Mouse (Mus musculus): Measurements from ENCODE around the gene Retsat. TPM values are rescaled to one million over a fixed set of nuclear protein-coding genes. Genes with fewer than 3 reads are reported as not detected.

The Retsat gene
- polyA plus RNA-seq (2012; ENCODE audit: insufficient read depth, low replicate concordance) = 7.6 and 25.6 TPM in 2 replicates

DNA sequence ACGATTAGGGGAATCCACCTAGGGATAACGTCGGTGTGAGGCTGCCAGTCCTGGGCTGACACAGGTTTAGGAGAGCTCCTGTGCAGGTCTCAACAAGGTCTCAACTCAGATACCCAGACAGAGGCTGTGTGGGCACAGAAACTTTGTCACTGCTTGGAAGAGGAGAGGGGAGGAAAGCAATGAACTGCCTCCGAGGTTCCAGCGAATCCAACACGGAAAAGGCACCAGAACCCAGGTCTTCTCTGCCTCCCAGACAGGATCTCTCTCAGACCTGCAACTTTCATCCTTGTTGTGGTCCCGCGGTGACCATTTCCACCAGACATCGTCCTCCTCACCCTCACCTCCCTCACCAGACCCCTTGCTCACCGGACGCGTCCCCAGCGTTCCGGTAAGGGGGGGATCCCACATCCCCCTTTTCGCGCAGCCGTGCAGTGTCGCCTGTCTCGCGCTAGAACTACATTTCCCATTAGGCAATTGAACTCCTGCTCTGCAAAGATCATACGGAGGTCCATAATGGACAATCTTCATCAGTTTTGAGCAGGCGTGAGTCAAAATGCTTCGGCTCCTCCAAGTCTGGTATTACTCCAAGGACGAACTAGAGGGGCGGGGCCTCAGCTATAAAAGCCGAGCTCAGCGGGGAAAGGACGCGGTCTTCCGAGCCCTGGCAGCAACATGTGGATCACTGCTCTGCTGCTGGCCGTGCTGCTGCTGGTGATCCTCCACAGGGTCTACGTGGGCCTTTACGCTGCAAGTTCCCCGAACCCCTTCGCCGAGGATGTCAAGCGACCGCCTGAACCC lies at the start of gene Retsat, which contains the start of gene Elmod3:
Gene Retsat (plus strand): TSS at position 520 of the 798 bp plus-strand sequence.
Gene Elmod3 (minus strand): TSS at position 458 of the 798 bp plus-strand sequence.
- Histone ChIP-seq H3K36me3 (replicated peaks; ENCODE audit: low read length) (peaks cover 38% of the 10 kb centered on the region), H3K4me1 (peaks cover 49% of the 10 kb centered on the region), H3K4me3 (replicated peaks) (peak within 1 kb of the TSS; percentile 98), H3K9me3 (no peaks in the 10 kb centered on the region), H3K27me3 (replicated peaks) (no peaks in the 10 kb centered on the region)
- TF ChIP-seq FLI1 (IDR thresholded peaks at IDR 0.05; ENCODE audit: low read length) = no peak

DNA sequence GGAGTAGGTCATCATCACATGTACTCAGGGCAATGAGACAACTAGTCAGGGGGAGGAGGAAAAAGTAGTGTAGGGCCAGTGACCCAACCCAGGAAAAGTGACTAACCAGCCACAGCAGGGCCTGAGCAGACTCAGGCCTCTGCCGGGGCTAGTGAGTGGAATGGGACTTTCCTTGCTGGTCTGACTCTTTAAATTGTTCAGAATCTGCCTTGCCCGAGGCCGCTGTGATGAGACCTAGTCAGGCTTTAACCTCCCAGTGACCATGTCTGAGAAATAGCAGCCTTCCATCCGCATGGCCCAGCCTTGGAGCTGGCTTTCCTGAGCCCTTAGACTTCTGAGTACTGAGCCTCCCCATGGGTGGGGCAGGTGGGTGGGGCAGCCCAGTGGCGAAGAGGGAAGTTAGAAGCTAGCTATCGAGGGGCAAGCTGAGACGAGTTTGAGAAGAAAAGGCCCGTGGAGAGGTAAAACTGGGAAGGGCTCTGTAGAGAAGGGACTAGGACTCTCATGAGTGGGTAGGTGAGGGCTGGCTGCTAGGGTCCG lies 49.2 kb upstream of the Retsat start:
- peak overlapping the region; percentile 87 for H3K4me3 ChIP-seq (replicated peaks)

GRCm38 (mm10) chr6:72550025-72550424 lies 48.2 kb upstream of the Retsat start:
- Histone ChIP-seq H3K9me3 (0 out of 2 replicates have a peak, but pooled peaks cover 5% of the 10 kb centered on the region), H3K4me1 (peaks cover 65% of the 10 kb centered on the region), H3K36me3 (replicated peaks; ENCODE audit: low read length) (peaks cover 8% of the 10 kb centered on the region), H3K4me3 (replicated peaks) (peak overlapping the region; percentile 87), H3K27me3 (replicated peaks) (peaks cover 13% of the 10 kb centered on the region)
- TF ChIP-seq FLI1 (IDR thresholded peaks at IDR 0.05; ENCODE audit: low read length) (no peak), GATA1 (IDR thresholded peaks at IDR 0.05; ENCODE audit: borderline replicate concordance, low read length) (no peak)

More for the DNA sequence above, 49.2 kb upstream of the Retsat start:
- H3K4me1 ChIP-seq = peaks cover 74% of the 10 kb centered on the region
- peaks cover 5% of the 10 kb centered on the region for H3K36me3 ChIP-seq (replicated peaks; ENCODE audit: low read length)
- 0 out of 2 replicates have a peak, but pooled peaks cover 5% of the 10 kb centered on the region for H3K9me3 ChIP-seq
- TF ChIP-seq GATA1 (IDR thresholded peaks at IDR 0.05; ENCODE audit: borderline replicate concordance, low read length) = no peak
- no peak for TF ChIP-seq FLI1 (IDR thresholded peaks at IDR 0.05; ENCODE audit: low read length)
- peaks cover 13% of the 10 kb centered on the region for H3K27me3 ChIP-seq (replicated peaks)

DNA sequence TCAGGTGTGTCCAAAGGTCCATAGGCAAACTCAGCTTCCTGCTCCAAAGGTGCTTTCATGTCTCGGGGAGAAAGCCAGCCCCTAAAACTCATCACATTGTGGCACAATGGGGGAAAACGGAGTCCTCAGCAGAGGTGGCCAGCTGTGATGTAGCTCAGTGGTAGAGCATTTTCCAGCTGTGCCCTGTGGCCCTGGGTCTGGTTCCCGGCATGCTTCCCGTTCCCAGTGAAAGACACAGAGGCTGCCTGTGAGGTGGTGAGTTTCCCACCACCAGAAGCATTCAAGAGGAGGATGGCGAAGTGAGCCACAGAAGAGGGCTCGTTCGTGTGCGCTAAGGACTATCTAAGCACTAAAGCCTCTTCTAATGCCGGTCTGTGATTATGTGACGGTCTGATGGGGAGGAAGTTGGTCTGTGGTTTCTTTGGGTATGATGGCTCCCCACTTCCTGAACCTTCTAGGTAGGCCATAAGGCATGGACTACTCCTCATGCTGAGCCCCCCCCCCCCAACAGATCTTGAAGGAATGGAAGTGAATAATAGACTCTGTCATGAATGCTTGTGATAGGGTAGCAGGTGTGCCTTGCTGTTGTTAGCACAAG lies 47.7 kb upstream of the Retsat start:
- H3K27me3 ChIP-seq (replicated peaks) = peaks cover 13% of the 10 kb centered on the region
- H3K9me3 ChIP-seq = 0 out of 2 replicates have a peak, but pooled peaks cover 5% of the 10 kb centered on the region
- H3K36me3 ChIP-seq (replicated peaks; ENCODE audit: low read length) = peaks cover 14% of the 10 kb centered on the region
- H3K4me3 ChIP-seq (replicated peaks) = peak overlapping the region; percentile 87
- H3K4me1 ChIP-seq = peaks cover 61% of the 10 kb centered on the region
- TF ChIP-seq GATA1 (IDR thresholded peaks at IDR 0.05; ENCODE audit: borderline replicate concordance, low read length) (no peak), FLI1 (IDR thresholded peaks at IDR 0.05; ENCODE audit: low read length) (no peak)

- peaks cover 16% of the 10 kb centered on the region for H3K36me3 ChIP-seq (replicated peaks; ENCODE audit: low read length)
- no peaks in the 10 kb centered on the region for H3K9me3 ChIP-seq
- TF ChIP-seq FLI1 (IDR thresholded peaks at IDR 0.05; ENCODE audit: low read length) = peak; percentile 38; the same call in 1 of the 2 replicates
- no peak for TF ChIP-seq GATA1 (IDR thresholded peaks at IDR 0.05; ENCODE audit: borderline replicate concordance, low read length)
- H3K4me3 ChIP-seq (replicated peaks) = peak overlapping the region; percentile 91
- peaks cover 61% of the 10 kb centered on the region for H3K4me1 ChIP-seq
- peaks cover 13% of the 10 kb centered on the region for H3K27me3 ChIP-seq (replicated peaks)
Observed at GRCm38 (mm10) chr6:72552171-72553078, 45.9 kb upstream of the Retsat start.

DNA sequence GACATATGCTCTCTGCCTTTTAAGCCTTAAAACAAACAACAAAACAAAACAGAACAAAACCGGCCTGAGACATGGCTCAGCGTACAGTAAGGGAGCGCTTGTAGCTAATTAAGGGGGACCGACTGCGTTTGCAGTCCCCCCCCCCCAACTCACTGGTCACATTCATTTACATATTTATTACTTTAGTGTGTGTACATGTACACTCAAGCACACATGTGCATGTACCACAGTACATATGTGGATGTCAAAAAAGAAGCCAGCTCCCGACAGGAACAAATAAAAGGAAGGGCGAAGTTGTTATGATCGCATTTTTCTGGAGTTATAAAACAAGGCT lies 45.2 kb upstream of the Retsat start:
- peaks cover 66% of the 10 kb centered on the region for H3K4me1 ChIP-seq
- peaks cover 22% of the 10 kb centered on the region for H3K36me3 ChIP-seq (replicated peaks; ENCODE audit: low read length)
- no peaks in the 10 kb centered on the region for H3K9me3 ChIP-seq
- H3K4me3 ChIP-seq (replicated peaks) = peak overlapping the region; percentile 91
- peaks cover 16% of the 10 kb centered on the region for H3K27me3 ChIP-seq (replicated peaks)
- TF ChIP-seq GATA1 (IDR thresholded peaks at IDR 0.05; ENCODE audit: borderline replicate concordance, low read length) = no peak
- TF ChIP-seq FLI1 (IDR thresholded peaks at IDR 0.05; ENCODE audit: low read length) = no peak

DNA sequence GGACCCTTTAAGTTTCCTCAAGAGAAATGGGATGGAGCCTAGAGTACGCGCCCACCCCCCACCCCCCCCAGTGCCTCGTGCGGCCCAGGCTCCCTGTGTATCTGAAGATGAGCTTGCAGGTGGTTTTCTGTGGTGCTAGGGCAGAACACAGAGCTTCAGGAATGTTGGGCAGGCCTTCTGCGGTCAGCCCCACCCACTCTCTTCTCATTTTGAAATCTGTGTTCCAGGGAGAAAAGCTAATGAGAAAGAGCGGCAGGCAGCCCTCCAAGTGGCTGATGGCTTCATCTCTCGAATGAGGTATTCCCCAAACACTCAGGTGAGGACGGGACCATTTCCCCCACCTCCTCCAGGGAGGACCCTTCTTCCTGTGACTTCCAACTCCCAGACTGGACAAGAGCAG lies 37.5 kb upstream of the Retsat start:
- H3K36me3 ChIP-seq (replicated peaks; ENCODE audit: low read length) = peaks cover 55% of the 10 kb centered on the region
- no peaks in the 10 kb centered on the region for H3K9me3 ChIP-seq
- no peak overlapping the region for H3K4me3 ChIP-seq (replicated peaks)
- peaks cover 20% of the 10 kb centered on the region for H3K4me1 ChIP-seq
- peaks cover 20% of the 10 kb centered on the region for H3K27me3 ChIP-seq (replicated peaks)
- TF ChIP-seq FLI1 (IDR thresholded peaks at IDR 0.05; ENCODE audit: low read length) = no peak
- no peak for TF ChIP-seq GATA1 (IDR thresholded peaks at IDR 0.05; ENCODE audit: borderline replicate concordance, low read length)

- H3K27me3 ChIP-seq (replicated peaks) = peaks cover 19% of the 10 kb centered on the region
- no peaks in the 10 kb centered on the region for H3K9me3 ChIP-seq
- H3K36me3 ChIP-seq (replicated peaks; ENCODE audit: low read length) = peaks cover 60% of the 10 kb centered on the region
- H3K4me3 ChIP-seq (replicated peaks) = no peak overlapping the region
- TF ChIP-seq GATA1 (IDR thresholded peaks at IDR 0.05; ENCODE audit: borderline replicate concordance, low read length) = no peak
- peaks cover 30% of the 10 kb centered on the region for H3K4me1 ChIP-seq
Observed at GRCm38 (mm10) chr6:72562486-72562885, 35.8 kb upstream of the Retsat start.

DNA sequence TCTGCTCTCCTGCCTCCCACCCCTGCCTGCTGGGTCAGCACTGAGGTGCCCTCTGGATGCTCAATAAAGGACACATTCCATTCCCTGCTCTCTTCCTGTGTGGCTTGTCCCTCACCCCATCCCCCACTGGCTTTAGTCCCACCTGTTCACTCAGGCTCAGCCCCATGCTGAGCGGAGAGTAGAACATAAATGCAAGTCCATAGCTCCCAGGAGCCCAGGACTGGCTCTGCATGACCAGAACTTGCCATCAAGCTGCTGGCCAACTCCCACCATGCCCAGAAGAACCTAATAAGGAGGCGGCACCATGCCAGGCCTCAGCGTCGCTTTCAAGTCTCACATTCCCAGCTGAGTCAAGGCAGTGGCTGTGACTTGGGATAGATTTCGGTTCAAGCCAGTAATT lies 35.4 kb upstream of the Retsat start:
- peaks cover 27% of the 10 kb centered on the region for H3K4me1 ChIP-seq
- H3K27me3 ChIP-seq (replicated peaks) = peaks cover 17% of the 10 kb centered on the region
- H3K36me3 ChIP-seq (replicated peaks; ENCODE audit: low read length) = peaks cover 60% of the 10 kb centered on the region
- no peak overlapping the region for H3K4me3 ChIP-seq (replicated peaks)
- H3K9me3 ChIP-seq = no peaks in the 10 kb centered on the region
- TF ChIP-seq FLI1 (IDR thresholded peaks at IDR 0.05; ENCODE audit: low read length) (no peak), GATA1 (IDR thresholded peaks at IDR 0.05; ENCODE audit: borderline replicate concordance, low read length) (no peak)
